Comparison of ENCODE assay signal across 14 mouse cellular contexts in the genomic region with DNA sequence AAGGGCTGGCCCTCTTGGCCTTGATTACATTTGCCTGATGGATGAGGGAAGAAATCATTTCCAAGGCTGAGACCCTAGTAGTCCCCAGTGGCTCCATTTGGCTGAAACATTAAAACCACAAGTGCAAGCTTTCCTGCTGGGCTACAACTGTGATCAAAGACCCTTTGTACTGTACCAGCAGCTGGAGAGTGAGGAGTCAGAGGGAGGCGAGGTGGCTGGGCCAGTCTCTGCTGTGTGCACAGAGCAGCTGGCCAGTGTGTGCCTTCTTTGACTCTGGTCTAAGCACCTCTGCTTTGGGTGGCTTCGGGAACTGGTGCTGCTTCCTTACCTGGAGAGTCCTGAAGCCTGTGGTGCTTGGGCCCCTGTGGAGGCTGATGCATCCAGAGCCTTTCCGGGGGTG.
DNase-seq lines count a peak whose midpoint lies in the region; ATAC-seq and TF ChIP-seq lines count a peak whose summit lies in the region.
"Had no signal": no experiment of that assay in that cellular context is flagged by ENCODE, and none has a peak within 500 bp of the region (broad histone marks: within the 10 kb centered on the region; RNA-seq: fewer than 3 reads in every experiment).

No protein-coding gene starts in this region.

- no peak for TF ChIP-seq POLR2A in cortical plate, adult 2 months (IDR thresholded peaks at IDR 0.05; ENCODE audit: extremely low read depth, insufficient read depth, low read length)

- no peak overlapping the region for H3K9ac ChIP-seq in forebrain, embryonic 14.5 days (ENCODE audit: low read length)
- no peak overlapping the region for H3K9ac ChIP-seq in hindbrain, embryonic 15.5 days
- H3K9ac ChIP-seq in midbrain, embryonic 15.5 days = no peak overlapping the region
- H3K9ac ChIP-seq: liver, embryonic 12.5 days had no signal

- 77% methylated on average over 3 of the region's 3 CpGs for WGBS in forebrain, embryonic 14.5 days
- 73% methylated on average over 3 of the region's 3 CpGs for WGBS in forebrain, embryonic 10.5 days
- WGBS in hindbrain, embryonic 15.5 days = 56% methylated on average over 3 of the region's 3 CpGs
- 66% methylated on average over 3 of the region's 3 CpGs for WGBS in midbrain, embryonic 15.5 days

- no peaks in the 10 kb centered on the region for H3K4me1 ChIP-seq in forebrain, embryonic 14.5 days (ENCODE audit: control insufficient read depth, insufficient read depth, low read length)
- peaks cover 4% of the 10 kb centered on the region; the same call in 1 of the 2 replicates for H3K4me1 ChIP-seq in forebrain, embryonic 10.5 days
- H3K4me1 ChIP-seq in cortical plate, adult 2 months (ENCODE audit: control insufficient read depth, insufficient read depth, low read length) = peaks cover 9% of the 10 kb centered on the region
- H3K4me1 ChIP-seq in hindbrain, embryonic 15.5 days (replicated peaks) = peaks cover 5% of the 10 kb centered on the region; the same call in 1 of the 2 replicates
- peaks cover 4% of the 10 kb centered on the region; the same call in 1 of the 2 replicates for H3K4me1 ChIP-seq in midbrain, embryonic 15.5 days
- H3K4me1 ChIP-seq: liver, embryonic 12.5 days had no signal

- no peak for DNase-seq in forebrain, embryonic 14.5 days (ENCODE audit: low spot score)
- no peak for DNase-seq in forebrain, embryonic 10.5 days (ENCODE audit: extremely low spot score, low spot score)
- no peak for DNase-seq in heart, adult 18-20 months
- DNase-seq in yolk sac, embryonic 10.5 days (ENCODE audit: low spot score) = no peak
- no peak for DNase-seq in thymus, postnatal 14 days
- DNase-seq: adrenal gland, adult 8-10 months; gastrocnemius, postnatal 36 days; heart, postnatal 4 days; lung, postnatal 36 days; thymus, postnatal 36 days had no signal

- H3K9me3 ChIP-seq in forebrain, embryonic 14.5 days (replicated peaks; ENCODE audit: control insufficient read depth, low read length) = no peaks in the 10 kb centered on the region
- no peaks in the 10 kb centered on the region for H3K9me3 ChIP-seq in forebrain, embryonic 10.5 days
- H3K9me3 ChIP-seq in hindbrain, embryonic 15.5 days = no peaks in the 10 kb centered on the region
- no peaks in the 10 kb centered on the region for H3K9me3 ChIP-seq in midbrain, embryonic 15.5 days
- H3K9me3 ChIP-seq: liver, embryonic 12.5 days had no signal

- no peak for TF ChIP-seq CTCF in cortical plate, adult 2 months (IDR thresholded peaks at IDR 0.05; ENCODE audit: extremely low read depth, insufficient read depth, low read length)

- ATAC-seq in forebrain, embryonic 14.5 days = 0 out of 2 replicates have a peak, but pooled peaks have one; percentile 26
- peak; percentile 40; the same call in 1 of the 2 replicates for ATAC-seq in hindbrain, embryonic 15.5 days (ENCODE audit: low FRiP score, low read depth)
- ATAC-seq in midbrain, embryonic 15.5 days (replicated peaks) = peak; percentile 64; the same call in 1 of the 2 replicates
- ATAC-seq: liver, embryonic 12.5 days had no signal

- H3K4me2 ChIP-seq in forebrain, embryonic 14.5 days (ENCODE audit: low read length) = no peak overlapping the region
- H3K4me2 ChIP-seq in hindbrain, embryonic 15.5 days = no peak overlapping the region
- H3K4me2 ChIP-seq in midbrain, embryonic 15.5 days = no peak overlapping the region
- H3K4me2 ChIP-seq: liver, embryonic 12.5 days had no signal

- H3K27ac ChIP-seq in forebrain, embryonic 14.5 days (ENCODE audit: low read depth, low read length) = no peak overlapping the region
- H3K27ac ChIP-seq in forebrain, embryonic 10.5 days = no peak overlapping the region
- peak overlapping the region; percentile 43; the same call in 1 of the 2 replicates for H3K27ac ChIP-seq in cortical plate, adult 2 months (ENCODE audit: insufficient read depth, low read length)
- no peak overlapping the region for H3K27ac ChIP-seq in hindbrain, embryonic 15.5 days (replicated peaks)
- H3K27ac ChIP-seq in midbrain, embryonic 15.5 days = no peak overlapping the region
- H3K27ac ChIP-seq: liver, embryonic 12.5 days had no signal

- no peaks in the 10 kb centered on the region for H3K36me3 ChIP-seq in forebrain, embryonic 14.5 days (ENCODE audit: control insufficient read depth, insufficient read depth, low read length)
- no peaks in the 10 kb centered on the region for H3K36me3 ChIP-seq in forebrain, embryonic 10.5 days (replicated peaks)
- no peaks in the 10 kb centered on the region for H3K36me3 ChIP-seq in hindbrain, embryonic 15.5 days
- H3K36me3 ChIP-seq in midbrain, embryonic 15.5 days (replicated peaks) = no peaks in the 10 kb centered on the region
- H3K36me3 ChIP-seq: liver, embryonic 12.5 days had no signal

- H3K4me3 ChIP-seq in forebrain, embryonic 14.5 days (ENCODE audit: low read depth, low read length) = no peak overlapping the region
- no peak overlapping the region for H3K4me3 ChIP-seq in forebrain, embryonic 10.5 days
- no peak overlapping the region for H3K4me3 ChIP-seq in cortical plate, adult 2 months (ENCODE audit: insufficient read depth, low read length)
- H3K4me3 ChIP-seq in hindbrain, embryonic 15.5 days = no peak overlapping the region
- no peak overlapping the region for H3K4me3 ChIP-seq in midbrain, embryonic 15.5 days
- H3K4me3 ChIP-seq: liver, embryonic 12.5 days had no signal

- H3K27me3 ChIP-seq in forebrain, embryonic 14.5 days (replicated peaks; ENCODE audit: control insufficient read depth, insufficient read depth, low read length) = no peaks in the 10 kb centered on the region
- H3K27me3 ChIP-seq in forebrain, embryonic 10.5 days (ENCODE audit: poor library complexity, severe bottlenecking) = no peaks in the 10 kb centered on the region
- no peaks in the 10 kb centered on the region for H3K27me3 ChIP-seq in hindbrain, embryonic 15.5 days
- no peaks in the 10 kb centered on the region for H3K27me3 ChIP-seq in midbrain, embryonic 15.5 days (replicated peaks)
- H3K27me3 ChIP-seq: liver, embryonic 12.5 days had no signal
